Comparison of ENCODE assay signal across 26 mouse cellular contexts in the genomic region with DNA sequence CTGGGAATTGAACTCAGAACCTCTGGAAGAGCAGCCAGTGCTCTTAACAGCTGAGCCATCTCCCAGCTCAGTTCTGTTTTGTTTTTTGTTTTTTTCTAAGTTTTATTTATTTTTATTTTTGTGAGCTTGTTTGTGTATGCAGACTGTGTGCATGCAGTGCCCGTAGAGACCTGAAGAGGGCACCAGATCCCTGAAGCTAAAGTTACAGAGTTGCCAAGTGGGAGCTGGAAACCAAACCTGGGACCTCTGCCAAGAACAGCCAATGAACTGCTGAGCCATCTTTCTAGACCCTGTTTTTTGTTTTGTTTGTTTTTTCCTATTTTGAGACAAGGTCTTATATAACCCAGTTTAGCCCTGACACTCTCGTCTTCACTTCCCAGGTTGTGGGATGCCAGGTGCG. TPM values are rescaled to one million over a fixed set of nuclear protein-coding genes. Genes with fewer than 3 reads are reported as not detected.
DNase-seq lines count a peak whose midpoint lies in the region; ATAC-seq and TF ChIP-seq lines count a peak whose summit lies in the region.
"Had no signal": no experiment of that assay in that cellular context is flagged by ENCODE, and none has a peak within 500 bp of the region (broad histone marks: within the 10 kb centered on the region; RNA-seq: fewer than 3 reads in every experiment).

No protein-coding gene starts in this region.

- no peak overlapping the region for H3K4me3 ChIP-seq in gastrocnemius, adult 2 months
- no peak overlapping the region for H3K4me3 ChIP-seq in liver, embryonic 14.5 days (ENCODE audit: insufficient read depth in 1 of 2, low read depth in 2 of 2, low read length in 2 of 2)
- H3K4me3 ChIP-seq in ES-Bruce4 (ENCODE audit: low read depth, low read length), result no peak overlapping the region
- H3K4me3 ChIP-seq in stomach, postnatal 0 days (ENCODE audit: low read depth, low read length), result no peak overlapping the region
- H3K4me3 ChIP-seq: embryonic facial prominence, embryonic 15.5 days; forebrain, embryonic 15.5 days; heart, embryonic 12.5 days; liver, embryonic 12.5 days; myocyte; neural tube, embryonic 13.5 days had no signal

- WGBS in liver, embryonic 14.5 days (ENCODE audit: insufficient replicate concordance), result 75% methylated on average over 3 of the region's 3 CpGs
- 92% methylated on average over 3 of the region's 3 CpGs for WGBS in stomach, postnatal 0 days

- H3K4me2 ChIP-seq in liver, embryonic 14.5 days (ENCODE audit: low read depth), result no peak overlapping the region
- H3K4me2 ChIP-seq in stomach, postnatal 0 days (replicated peaks; ENCODE audit: low read depth), result no peak overlapping the region
- H3K4me2 ChIP-seq: embryonic facial prominence, embryonic 15.5 days; forebrain, embryonic 15.5 days; heart, embryonic 12.5 days; liver, embryonic 12.5 days; lung, embryonic 14.5 days; neural tube, embryonic 13.5 days had no signal

- no peak for ATAC-seq in liver, embryonic 14.5 days (ENCODE audit: insufficient read depth)
- no peak for ATAC-seq in stomach, postnatal 0 days (ENCODE audit: low FRiP score, low TSS enrichment)
- ATAC-seq: forebrain, embryonic 15.5 days; liver, embryonic 12.5 days had no signal

- H3K27me3 ChIP-seq in liver, embryonic 14.5 days (ENCODE audit: control insufficient read depth, insufficient read depth, low read length), result no peaks in the 10 kb centered on the region
- H3K27me3 ChIP-seq in ES-Bruce4 (ENCODE audit: control insufficient read depth, insufficient read depth, low read length, poor library complexity, severe bottlenecking), result no peaks in the 10 kb centered on the region
- H3K27me3 ChIP-seq in stomach, postnatal 0 days (ENCODE audit: control insufficient read depth, insufficient read depth, low read length), result no peaks in the 10 kb centered on the region
- H3K27me3 ChIP-seq: embryonic facial prominence, embryonic 15.5 days; forebrain, embryonic 15.5 days; heart, embryonic 12.5 days; liver, embryonic 12.5 days; neural tube, embryonic 13.5 days had no signal

- peaks cover 0 to 10% of the 10 kb centered on the region in 2 experiments; a peak in 2 of 4 replicates for H3K4me1 ChIP-seq in liver, embryonic 14.5 days (replicated peaks; ENCODE audit: control insufficient read depth in 2 of 2, insufficient read depth in 2 of 2, low read length in 1 of 2)
- H3K4me1 ChIP-seq in ES-Bruce4 (ENCODE audit: control insufficient read depth, insufficient read depth, low read length), result no peaks in the 10 kb centered on the region
- H3K4me1 ChIP-seq in stomach, postnatal 0 days (replicated peaks; ENCODE audit: control insufficient read depth, insufficient read depth), result peaks cover 3% of the 10 kb centered on the region
- H3K4me1 ChIP-seq: forebrain, embryonic 15.5 days; neural tube, embryonic 13.5 days had no signal

- DNase-seq in gastrocnemius, adult 2 months, result no peak
- DNase-seq in gastrocnemius, postnatal 36 days, result no peak
- DNase-seq in liver, embryonic 14.5 days (ENCODE audit: low read depth in 3 of 3, low spot score in 3 of 3), result no peak
- DNase-seq in liver, result no peak
- DNase-seq in stomach, postnatal 0 days (ENCODE audit: low spot score), result no peak
- DNase-seq in heart, postnatal 14 days, result no peak
- DNase-seq: adrenal gland, postnatal 14 days; cerebellum, adult 9-10 months; heart, postnatal 10 days; kidney, adult 2 months; kidney, postnatal 10 days; layer of hippocampus, postnatal 36 days; lung, embryonic 14.5 days; lung, postnatal 36 days; midbrain, embryonic 14.5 days; retina, postnatal 1 day; thymus, adult 2 months; thymus, postnatal 4 days had no signal

- intact Hi-C loops in gastrocnemius, adult 2 months (cut with DNase I), result no loop called here
- intact Hi-C loops in gastrocnemius, postnatal 36 days (cut with DNase I), result no loop called here
- intact Hi-C loops in heart, postnatal 14 days (cut with DNase I), result no loop called here

- no peak for TF ChIP-seq EP300 in liver, embryonic 14.5 days (IDR thresholded peaks at IDR 0.05; ENCODE audit: low read depth)
- no peak for TF ChIP-seq EP300 in ES-Bruce4 (IDR thresholded peaks at IDR 0.05; ENCODE audit: insufficient read depth, low read depth, low read length)
- TF ChIP-seq EP300 in stomach, postnatal 0 days (optimal IDR thresholded peaks at IDR 0.05), result no peak

- H3K36me3 ChIP-seq in liver, embryonic 14.5 days (replicated peaks; ENCODE audit: control insufficient read depth, insufficient read depth, low read depth), result no peaks in the 10 kb centered on the region
- H3K36me3 ChIP-seq in ES-Bruce4 (ENCODE audit: control insufficient read depth, insufficient read depth, low read length, poor library complexity, severe bottlenecking), result no peaks in the 10 kb centered on the region
- H3K36me3 ChIP-seq in stomach, postnatal 0 days (ENCODE audit: control insufficient read depth, insufficient read depth, low read length), result no peaks in the 10 kb centered on the region
- H3K36me3 ChIP-seq: embryonic facial prominence, embryonic 15.5 days; forebrain, embryonic 15.5 days; G1E; heart, embryonic 12.5 days; liver, embryonic 12.5 days; neural tube, embryonic 13.5 days had no signal

- H3K27ac ChIP-seq in gastrocnemius, adult 2 months, result no peak overlapping the region
- no peak overlapping the region for H3K27ac ChIP-seq in liver, embryonic 14.5 days
- no peak overlapping the region for H3K27ac ChIP-seq in ES-Bruce4 (ENCODE audit: insufficient read depth, low read length)
- no peak overlapping the region for H3K27ac ChIP-seq in stomach, postnatal 0 days (replicated peaks)
- H3K27ac ChIP-seq: embryonic facial prominence, embryonic 15.5 days; forebrain, embryonic 15.5 days; liver, embryonic 12.5 days; neural tube, embryonic 13.5 days had no signal

- H3K9ac ChIP-seq in liver, embryonic 14.5 days (replicated peaks), result no peak overlapping the region
- H3K9ac ChIP-seq in ES-Bruce4 (ENCODE audit: low read depth, poor library complexity, severe bottlenecking), result no peak overlapping the region
- H3K9ac ChIP-seq in stomach, postnatal 0 days (ENCODE audit: low read length), result no peak overlapping the region
- H3K9ac ChIP-seq: embryonic facial prominence, embryonic 15.5 days; forebrain, embryonic 15.5 days; heart, embryonic 12.5 days; liver, embryonic 12.5 days; lung, embryonic 14.5 days; neural tube, embryonic 13.5 days had no signal

- peak; percentile 26; the same call in 1 of the 2 replicates for TF ChIP-seq CTCF in gastrocnemius, adult 2 months (IDR thresholded peaks at IDR 0.05)
- TF ChIP-seq CTCF in liver, embryonic 14.5 days (IDR thresholded peaks at IDR 0.05; ENCODE audit: low read depth), result peak; percentile 34; the same call in 1 of the 2 replicates
- peak; percentile 25 for TF ChIP-seq CTCF in ES-Bruce4 (IDR thresholded peaks at IDR 0.05; ENCODE audit: low read depth, low read length)
- peak; percentile 28; the same call in 1 of the 2 replicates for TF ChIP-seq CTCF in stomach, postnatal 0 days (IDR thresholded peaks at IDR 0.05; ENCODE audit: low read depth)

- no peaks in the 10 kb centered on the region for H3K9me3 ChIP-seq in liver, embryonic 14.5 days (ENCODE audit: control insufficient read depth, low read length)
- H3K9me3 ChIP-seq in ES-Bruce4 (replicated peaks; ENCODE audit: control insufficient read depth, insufficient read depth, low read length, poor library complexity, severe bottlenecking), result no peaks in the 10 kb centered on the region; the same call in 1 of the 2 replicates
- no peaks in the 10 kb centered on the region for H3K9me3 ChIP-seq in stomach, postnatal 0 days (ENCODE audit: control insufficient read depth, low read length)
- H3K9me3 ChIP-seq: forebrain, embryonic 15.5 days; neural tube, embryonic 13.5 days had no signal

- no peak for TF ChIP-seq POLR2A in ES-Bruce4 (IDR thresholded peaks at IDR 0.05; ENCODE audit: insufficient read depth, low read length)

RNA-seq across cellular contexts. Expression of a gene that starts 18.0 kb away (rescaled TPM):
- total RNA-seq in gastrocnemius, adult 2 months (2021), result under 1 TPM; 0.20 to 0.33 TPM
- under 1 TPM; 0.39 to 0.64 TPM for total RNA-seq in gastrocnemius, postnatal 36 days (2021)
- polyA plus RNA-seq in liver, embryonic 14.5 days (2012; rRNA removed), result 2.3 and 2.6 TPM in 2 replicates
- polyA plus RNA-seq in liver, embryonic 14.5 days (2014; fragmentation: Nextera tagmentation; extraction: Ambion mirVana), result 0.88 and 1.1 TPM in 2 replicates
- 1.8 and 2.4 TPM in 2 replicates for polyA plus RNA-seq in ES-Bruce4 (2011; ENCODE audit: insufficient read depth, insufficient read length, low read depth, missing spikeins)
- polyA plus RNA-seq in stomach, postnatal 0 days (2015; fragmentation: Nextera tagmentation; extraction: Ambion mirVana), result 3.0 and 3.2 TPM in 2 replicates
- total RNA-seq in heart, postnatal 14 days (2021), result 1 to 10 TPM in 1 of 2 experiments, under 1 TPM in 1; 0.93 to 1.1 TPM

RNA-seq across cellular contexts. Expression of a gene that starts 52.4 kb away (rescaled TPM):
- 1 to 10 TPM in 1 of 2 experiments, under 1 TPM in 1; 0.66 to 1.7 TPM for total RNA-seq in gastrocnemius, adult 2 months (2021)
- total RNA-seq in gastrocnemius, postnatal 36 days (2021), result under 1 TPM; 0.69 to 0.91 TPM
- 1.9 and 2.2 TPM in 2 replicates for polyA plus RNA-seq in liver, embryonic 14.5 days (2012; rRNA removed)
- 1.8 and 2.3 TPM in 2 replicates for polyA plus RNA-seq in liver, embryonic 14.5 days (2014; fragmentation: Nextera tagmentation; extraction: Ambion mirVana)
- polyA plus RNA-seq in ES-Bruce4 (2011; ENCODE audit: insufficient read depth, insufficient read length, low read depth, missing spikeins), result 55.0 and 55.3 TPM in 2 replicates
- 11.8 and 12.3 TPM in 2 replicates for polyA plus RNA-seq in stomach, postnatal 0 days (2015; fragmentation: Nextera tagmentation; extraction: Ambion mirVana)
- total RNA-seq in heart, postnatal 14 days (2021), result 1 to 10 TPM; 2.9 to 3.6 TPM
